Mouse (Mus musculus): ENCODE measurements at regions not wholly inside any gene's neighbourhood (a gene's known extent, or its start where the extent isn't known, plus 50 kb on each side); places are given as distances from the start of the nearest gene placed in this dataset.

DNA sequence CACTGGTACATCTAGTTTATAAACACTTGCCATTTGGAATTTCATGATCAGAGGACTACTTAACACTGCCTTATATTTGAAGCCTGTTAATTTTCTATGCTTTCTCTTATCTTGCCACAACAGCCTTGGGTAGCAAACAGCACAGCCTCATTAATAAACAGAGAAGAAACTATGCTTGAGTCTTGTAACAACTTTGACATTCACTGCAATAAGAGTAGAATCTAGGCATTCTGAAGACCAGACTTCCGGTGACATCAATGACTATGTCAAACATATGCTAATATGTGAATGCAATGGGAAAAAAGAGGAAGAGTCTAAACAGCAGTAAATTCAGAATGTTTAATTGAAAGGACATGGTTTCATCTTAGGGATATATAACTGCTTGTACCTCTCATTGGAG lies 768.0 kb downstream of the Defb40 start:
- Histone ChIP-seq H3K27ac (ENCODE audit: control insufficient read depth, low read depth, low read length) (peak overlapping the region; percentile 57), H3K9me3 (replicated peaks; ENCODE audit: insufficient read depth, low read length) (no peaks in the 10 kb centered on the region), H3K27me3 (ENCODE audit: control insufficient read depth in 1 of 2, insufficient read depth in 2 of 2, low read length in 2 of 2) (no peaks in the 10 kb centered on the region), H3K9ac (ENCODE audit: control insufficient read depth, low read depth, low read length, poor library complexity, severe bottlenecking) (no peak overlapping the region), H3K4me3 (ENCODE audit: control insufficient read depth in 1 of 2, insufficient read depth in 1 of 2, low read depth in 2 of 2, low read length in 2 of 2) (peak overlapping the region in 1 of 2 experiments; percentile 35; a peak in 2 of 4 replicates), H3K79me2 (ENCODE audit: control insufficient read depth, insufficient read depth, low read length, poor library complexity) (no peaks in the 10 kb centered on the region), H3K36me3 (ENCODE audit: control insufficient read depth in 1 of 2, insufficient read depth in 2 of 2, low read length in 2 of 2) (peaks cover 0 to 2% of the 10 kb centered on the region in 2 experiments; a peak in 2 of 4 replicates), H3K4me1 (ENCODE audit: control insufficient read depth in 1 of 2, insufficient read depth in 2 of 2, low read length in 2 of 2) (no peaks in the 10 kb centered on the region)
- peak; percentile 64 for DNase-seq (ENCODE audit: low read depth, low spot score)
- TF ChIP-seq ZKSCAN1 (IDR thresholded peaks at IDR 0.05; ENCODE audit: low read depth, low read length) (no peak), ZMIZ1 (IDR thresholded peaks at IDR 0.05; ENCODE audit: low read depth, low read length) (no peak), TAL1 (IDR thresholded peaks at IDR 0.05; ENCODE audit: low read length) (peak; percentile 9; the same call in 1 of the 2 replicates), MYC (IDR thresholded peaks at IDR 0.05; ENCODE audit: low read depth, low read length) (no peak), POLR2AphosphoS2 (IDR thresholded peaks at IDR 0.05; ENCODE audit: low read length) (no peak), USF2 (IDR thresholded peaks at IDR 0.05; ENCODE audit: borderline replicate concordance in 1 of 2, insufficient read depth in 1 of 2, low read depth in 1 of 2, low read length in 2 of 2) (no peak), GABPA (IDR thresholded peaks at IDR 0.05; ENCODE audit: low read depth, low read length) (no peak), RAD21 (IDR thresholded peaks at IDR 0.05; ENCODE audit: low read depth, low read length) (no peak), ZNF384 (IDR thresholded peaks at IDR 0.05; ENCODE audit: low read depth, low read length) (no peak), SIN3A (IDR thresholded peaks at IDR 0.05; ENCODE audit: low read length) (no peak), MYB (IDR thresholded peaks at IDR 0.05; ENCODE audit: low read depth, low read length) (no peak), KAT2A (conservative IDR thresholded peaks at IDR 0.05; ENCODE audit: low read depth, low read length) (no peak), RCOR1 (IDR thresholded peaks at IDR 0.05; ENCODE audit: low read depth, low read length) (0 out of 2 replicates have a peak, but pooled peaks have one; percentile 31), MAZ (IDR thresholded peaks at IDR 0.05; ENCODE audit: low read depth, low read length) (no peak), MAX (IDR thresholded peaks at IDR 0.05; ENCODE audit: low read length) (no peak), NELFE (IDR thresholded peaks at IDR 0.05; ENCODE audit: low read depth, low read length) (no peak), ETS1 (IDR thresholded peaks at IDR 0.05; ENCODE audit: low read depth, low read length) (peak; percentile 51), TBP (IDR thresholded peaks at IDR 0.05; ENCODE audit: low read depth, low read length) (no peak), HCFC1 (IDR thresholded peaks at IDR 0.05; ENCODE audit: low read depth, low read length) (no peak)

DNA sequence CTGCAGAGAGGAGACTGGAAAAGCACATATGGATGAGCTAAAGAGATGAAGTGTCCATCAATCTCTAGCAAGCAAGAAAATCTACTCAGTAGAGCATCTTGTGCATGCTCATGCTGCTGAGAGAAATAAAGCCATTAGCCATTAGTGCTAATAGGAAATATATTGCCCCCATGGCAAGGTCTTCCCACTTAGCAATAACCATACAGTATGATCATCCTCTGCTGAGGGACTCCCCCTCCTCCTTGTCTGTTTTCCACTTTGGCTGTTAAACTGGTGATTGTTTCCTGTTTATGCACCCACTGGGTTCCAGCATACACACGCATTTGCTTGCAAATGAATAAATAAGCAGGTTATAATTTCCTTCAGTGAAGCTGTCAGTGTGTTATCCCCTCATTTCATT lies 769.4 kb downstream of the Defb40 start:
- Histone ChIP-seq H3K9ac (ENCODE audit: control insufficient read depth, low read depth, low read length, poor library complexity, severe bottlenecking) (no peak overlapping the region), H3K9me3 (replicated peaks; ENCODE audit: insufficient read depth, low read length) (no peaks in the 10 kb centered on the region), H3K27ac (ENCODE audit: control insufficient read depth, low read depth, low read length) (peak overlapping the region; percentile 28; the same call in 1 of the 2 replicates), H3K4me1 (ENCODE audit: control insufficient read depth in 1 of 2, insufficient read depth in 2 of 2, low read length in 2 of 2) (no peaks in the 10 kb centered on the region), H3K4me3 (ENCODE audit: control insufficient read depth in 1 of 2, insufficient read depth in 1 of 2, low read depth in 2 of 2, low read length in 2 of 2) (no peak overlapping the region), H3K36me3 (ENCODE audit: control insufficient read depth in 1 of 2, insufficient read depth in 2 of 2, low read length in 2 of 2) (peaks cover 0 to 2% of the 10 kb centered on the region in 2 experiments; a peak in 2 of 4 replicates), H3K27me3 (ENCODE audit: control insufficient read depth in 1 of 2, insufficient read depth in 2 of 2, low read length in 2 of 2) (no peaks in the 10 kb centered on the region), H3K79me2 (ENCODE audit: control insufficient read depth, insufficient read depth, low read length, poor library complexity) (no peaks in the 10 kb centered on the region)
- DNase-seq (ENCODE audit: low read depth, low spot score) = no peak
- TF ChIP-seq TBP (IDR thresholded peaks at IDR 0.05; ENCODE audit: low read depth, low read length) (no peak), USF1 (IDR thresholded peaks at IDR 0.05; ENCODE audit: low read depth, low read length) (no peak), TCF12 (IDR thresholded peaks at IDR 0.05; ENCODE audit: low read depth, low read length) (no peak), KAT2A (conservative IDR thresholded peaks at IDR 0.05; ENCODE audit: low read depth, low read length) (no peak), HCFC1 (IDR thresholded peaks at IDR 0.05; ENCODE audit: low read depth, low read length) (no peak), MAX (IDR thresholded peaks at IDR 0.05; ENCODE audit: low read length) (no peak), NRF1 (IDR thresholded peaks at IDR 0.05; ENCODE audit: insufficient read depth, low read depth, low read length, poor library complexity, severe bottlenecking) (no peak), CHD1 (IDR thresholded peaks at IDR 0.05; ENCODE audit: low read depth, low read length) (no peak), ELF1 (IDR thresholded peaks at IDR 0.05; ENCODE audit: low read depth, low read length) (no peak), ZC3H11A (IDR thresholded peaks at IDR 0.05; ENCODE audit: low read depth, low read length) (no peak), CTCF (IDR thresholded peaks at IDR 0.05 in 2 of 3, conservative IDR thresholded peaks at IDR 0.05 in 1 of 3; ENCODE audit: control insufficient read depth in 1 of 3, insufficient read depth in 1 of 3, low read depth in 2 of 3, low read length in 3 of 3, poor library complexity in 1 of 3, severe bottlenecking in 1 of 3) (no peak), MYB (IDR thresholded peaks at IDR 0.05; ENCODE audit: low read depth, low read length) (no peak), MAFK (IDR thresholded peaks at IDR 0.05; ENCODE audit: borderline replicate concordance, low read depth, low read length) (no peak), NELFE (IDR thresholded peaks at IDR 0.05; ENCODE audit: low read depth, low read length) (no peak), SMC3 (IDR thresholded peaks at IDR 0.05; ENCODE audit: low read depth, low read length) (no peak), E2F4 (IDR thresholded peaks at IDR 0.05; ENCODE audit: borderline replicate concordance, low read depth, low read length) (no peak), POLR2AphosphoS5 (IDR thresholded peaks at IDR 0.05; ENCODE audit: borderline replicate concordance, low read depth, low read length) (no peak), SIN3A (IDR thresholded peaks at IDR 0.05; ENCODE audit: low read length) (no peak), RAD21 (IDR thresholded peaks at IDR 0.05; ENCODE audit: low read depth, low read length) (no peak)
